Mouse (Mus musculus): Measurements from ENCODE around the gene Pla1a. TPM values are rescaled to one million over a fixed set of nuclear protein-coding genes. Genes with fewer than 3 reads are reported as not detected.

Pla1a gene
- polyA plus RNA-seq, 1 experiment from 2014 or later = 1.6 TPM

GRCm38 (mm10) chr16:38358256-38358812, 74.6 kb downstream of the Pla1a start:
- Histone ChIP-seq H3K27me3 (replicated peaks; ENCODE audit: insufficient read depth, low read length) (no peaks in the 10 kb centered on the region), H3K9me3 (ENCODE audit: low read length) (no peaks in the 10 kb centered on the region), H3K4me2 (replicated peaks; ENCODE audit: low read depth, low read length) (no peak overlapping the region), H3K4me3 (ENCODE audit: low read depth, low read length) (no peak overlapping the region), H3K27ac (ENCODE audit: low read length) (no peak overlapping the region), H3K9ac (replicated peaks; ENCODE audit: low read depth) (no peak overlapping the region), H3K4me1 (ENCODE audit: insufficient read depth, low read depth, low read length) (peaks cover 13% of the 10 kb centered on the region; the same call in 1 of the 2 replicates), H3K36me3 (ENCODE audit: insufficient read depth, low read length) (no peaks in the 10 kb centered on the region)
- DNase-seq (ENCODE audit: low spot score) (no peak), ATAC-seq (no peak)
- WGBS = 88% methylated on average over 6 of the region's 6 CpGs
- no peak for TF ChIP-seq CTCF (IDR thresholded peaks at IDR 0.05)
- TF ChIP-seq EP300 (IDR thresholded peaks at IDR 0.05) = no peak

GRCm38 (mm10) chr16:38354185-38354913, 78.6 kb downstream of the Pla1a start:
- TF ChIP-seq CTCF (IDR thresholded peaks at IDR 0.05) = no peak
- TF ChIP-seq EP300 (IDR thresholded peaks at IDR 0.05) = no peak
- WGBS = 54% methylated on average over 5 of the region's 5 CpGs
- no peaks in the 10 kb centered on the region for H3K36me3 ChIP-seq (ENCODE audit: insufficient read depth, low read length)
- ATAC-seq (no peak), DNase-seq (ENCODE audit: low spot score) (no peak)
- no peak overlapping the region for H3K4me3 ChIP-seq (ENCODE audit: low read depth, low read length)
- H3K9ac ChIP-seq (replicated peaks; ENCODE audit: low read depth) = no peak overlapping the region
- no peak overlapping the region for H3K27ac ChIP-seq (ENCODE audit: low read length)
- H3K4me1 ChIP-seq (ENCODE audit: insufficient read depth, low read depth, low read length) = no peaks in the 10 kb centered on the region
- H3K4me2 ChIP-seq (replicated peaks; ENCODE audit: low read depth, low read length) = no peak overlapping the region
- H3K27me3 ChIP-seq (replicated peaks; ENCODE audit: insufficient read depth, low read length) = no peaks in the 10 kb centered on the region
- H3K9me3 ChIP-seq (ENCODE audit: low read length) = no peaks in the 10 kb centered on the region

- Histone ChIP-seq H3K36me3 (ENCODE audit: insufficient read depth, low read length) (no peaks in the 10 kb centered on the region), H3K4me2 (replicated peaks; ENCODE audit: low read depth, low read length) (no peak overlapping the region), H3K9me3 (ENCODE audit: low read length) (no peaks in the 10 kb centered on the region), H3K4me1 (ENCODE audit: insufficient read depth, low read depth, low read length) (no peaks in the 10 kb centered on the region), H3K27ac (ENCODE audit: low read length) (no peak overlapping the region), H3K27me3 (replicated peaks; ENCODE audit: insufficient read depth, low read length) (no peaks in the 10 kb centered on the region), H3K9ac (replicated peaks; ENCODE audit: low read depth) (no peak overlapping the region), H3K4me3 (ENCODE audit: low read depth, low read length) (no peak overlapping the region)
- ATAC-seq (no peak), DNase-seq (ENCODE audit: low spot score) (no peak)
- 93% methylated on average over 2 of the region's 2 CpGs for WGBS
- TF ChIP-seq CTCF (IDR thresholded peaks at IDR 0.05) (no peak), EP300 (IDR thresholded peaks at IDR 0.05) (no peak)
Observed at GRCm38 (mm10) chr16:38353642-38354041, 79.3 kb downstream of the Pla1a start.

- DNase-seq (ENCODE audit: low spot score) (no peak), ATAC-seq (no peak)
- Histone ChIP-seq H3K27me3 (replicated peaks; ENCODE audit: insufficient read depth, low read length) (no peaks in the 10 kb centered on the region), H3K4me1 (ENCODE audit: insufficient read depth, low read depth, low read length) (peaks cover under 1% of the 10 kb centered on the region; the same call in 1 of the 2 replicates), H3K36me3 (ENCODE audit: insufficient read depth, low read length) (no peaks in the 10 kb centered on the region), H3K9ac (replicated peaks; ENCODE audit: low read depth) (no peak overlapping the region), H3K9me3 (ENCODE audit: low read length) (no peaks in the 10 kb centered on the region), H3K4me2 (replicated peaks; ENCODE audit: low read depth, low read length) (no peak overlapping the region), H3K27ac (ENCODE audit: low read length) (no peak overlapping the region), H3K4me3 (ENCODE audit: low read depth, low read length) (no peak overlapping the region)
- TF ChIP-seq CTCF (IDR thresholded peaks at IDR 0.05) = no peak
Observed at GRCm38 (mm10) chr16:38352851-38353250, 80.1 kb downstream of the Pla1a start.

GRCm38 (mm10) chr16:38352031-38352430, 80.9 kb downstream of the Pla1a start:
- Histone ChIP-seq H3K4me3 (ENCODE audit: low read depth, low read length) (no peak overlapping the region), H3K9ac (replicated peaks; ENCODE audit: low read depth) (no peak overlapping the region), H3K27ac (ENCODE audit: low read length) (no peak overlapping the region), H3K27me3 (replicated peaks; ENCODE audit: insufficient read depth, low read length) (no peaks in the 10 kb centered on the region), H3K4me2 (replicated peaks; ENCODE audit: low read depth, low read length) (no peak overlapping the region), H3K9me3 (ENCODE audit: low read length) (no peaks in the 10 kb centered on the region), H3K36me3 (ENCODE audit: insufficient read depth, low read length) (no peaks in the 10 kb centered on the region), H3K4me1 (ENCODE audit: insufficient read depth, low read depth, low read length) (peaks cover 4% of the 10 kb centered on the region; the same call in 1 of the 2 replicates)
- no peak for DNase-seq (ENCODE audit: low spot score)
- ATAC-seq = no peak
- TF ChIP-seq CTCF (IDR thresholded peaks at IDR 0.05) = no peak
- no peak for TF ChIP-seq EP300 (IDR thresholded peaks at IDR 0.05)
- 65% methylated on average over 7 of the region's 7 CpGs for WGBS

- H3K9ac ChIP-seq (replicated peaks; ENCODE audit: low read depth) = no peak overlapping the region
- H3K27ac ChIP-seq (ENCODE audit: low read length) = no peak overlapping the region
- ATAC-seq (no peak), DNase-seq (ENCODE audit: low spot score) (no peak)
- no peaks in the 10 kb centered on the region for H3K27me3 ChIP-seq (replicated peaks; ENCODE audit: insufficient read depth, low read length)
- no peak overlapping the region for H3K4me3 ChIP-seq (ENCODE audit: low read depth, low read length)
- H3K4me2 ChIP-seq (replicated peaks; ENCODE audit: low read depth, low read length) = no peak overlapping the region
- WGBS = 40% methylated on average over 6 of the region's 6 CpGs
- no peaks in the 10 kb centered on the region for H3K9me3 ChIP-seq (ENCODE audit: low read length)
- TF ChIP-seq CTCF (IDR thresholded peaks at IDR 0.05) = peak; percentile 18; the same call in 1 of the 2 replicates
- TF ChIP-seq EP300 (IDR thresholded peaks at IDR 0.05) = no peak
- peaks cover 4% of the 10 kb centered on the region; the same call in 1 of the 2 replicates for H3K4me1 ChIP-seq (ENCODE audit: insufficient read depth, low read depth, low read length)
- no peaks in the 10 kb centered on the region for H3K36me3 ChIP-seq (ENCODE audit: insufficient read depth, low read length)
Observed at GRCm38 (mm10) chr16:38350939-38351338, 82.0 kb downstream of the Pla1a start.

Measured in lung, postnatal 0 days (tissue).